Mouse (Mus musculus) small intestine, adult 10 weeks (tissue): ENCODE data around the gene Tas2r121. TPM values are rescaled to one million over a fixed set of nuclear protein-coding genes. Genes with fewer than 3 reads are reported as not detected.

ENCODE experiments used
- polyA plus RNA-seq: library from polyadenylated mRNA; stranded (reverse); fragments of 350-450 nt; fragmentation: Illumina TruSeq; extraction: RNeasy Lipid Tissue Mini Kit (QIAGEN cat#74804); gene quantifications from one replicate; pipeline ENCODE4 v1.2.3, GENCODE M21; 2014; ENCODE audit warnings: low replicate concordance

The Tas2r121 gene
- not detected for polyA plus RNA-seq

GRCm38 (mm10) chr6:132700907-132701306 is at the start of gene Tas2r121:
Gene Tas2r121, minus strand, starts transcription at chr6:132701007.

GRCm38 (mm10) chr6:132737935-132738334 is 37.1 kb upstream of the Tas2r121 start, which contains the start of gene Tas2r115:
Gene Tas2r115, minus strand, starts transcription at chr6:132738035.

GRCm38 (mm10) chr6:132711828-132712227 is 11.0 kb upstream of the Tas2r121 start, which contains the start of gene Tas2r122:
Gene Tas2r122, minus strand, starts transcription at chr6:132711928.

GRCm38 (mm10) chr6:132656653-132657052 is 44.2 kb downstream of the Tas2r121 start, which contains the start of gene Tas2r120:
Gene Tas2r120, plus strand, starts transcription at chr6:132656953.

GRCm38 (mm10) chr6:132651426-132651825 is 49.4 kb downstream of the Tas2r121 start, which contains the start of gene A630073D07Rik:
Gene A630073D07Rik, minus strand, starts transcription at chr6:132651526.

Other genes with a start within 250 kb of the Tas2r121 start
- not detected for gene Prh1, start 131.2 kb downstream of the Tas2r121 start, polyA plus RNA-seq
- gene Prp2, start 105.1 kb downstream of the Tas2r121 start, polyA plus RNA-seq, result not detected
- gene A630073D07Rik, start 49.5 kb downstream of the Tas2r121 start, polyA plus RNA-seq, result not detected
- gene Tas2r120, start 44.1 kb downstream of the Tas2r121 start, polyA plus RNA-seq, result not detected
- gene Tas2r122, start 10.9 kb upstream of the Tas2r121 start, polyA plus RNA-seq, result not detected
- gene Tas2r115, start 37.0 kb upstream of the Tas2r121 start, polyA plus RNA-seq, result not detected
- not detected for gene Tas2r124, start 53.7 kb upstream of the Tas2r121 start, polyA plus RNA-seq
- not detected for gene Tas2r102, start 61.1 kb upstream of the Tas2r121 start, polyA plus RNA-seq
- not detected for gene Tas2r136, start 77.2 kb upstream of the Tas2r121 start, polyA plus RNA-seq
- not detected for gene Tas2r117, start 101.8 kb upstream of the Tas2r121 start, polyA plus RNA-seq
- gene Tas2r123, start 146.1 kb upstream of the Tas2r121 start, polyA plus RNA-seq, result not detected
- not detected for gene Tas2r116, start 154.4 kb upstream of the Tas2r121 start, polyA plus RNA-seq
- not detected for gene Tas2r110, start 167.0 kb upstream of the Tas2r121 start, polyA plus RNA-seq
- not detected for gene Tas2r113, start 192.0 kb upstream of the Tas2r121 start, polyA plus RNA-seq
- gene Tas2r125, start 208.6 kb upstream of the Tas2r121 start, polyA plus RNA-seq, result not detected